Mouse (Mus musculus): Measurements from ENCODE around the gene Prrc2a.

- no peak for TF ChIP-seq POLR2A (IDR thresholded peaks at IDR 0.05; ENCODE audit: low read depth, low read length)
- no peak for TF ChIP-seq CTCF (IDR thresholded peaks at IDR 0.05; ENCODE audit: extremely low read depth, insufficient read length, insufficient replicate concordance, low read depth, low read length)
Observed at GRCm38 (mm10) chr17:35146139-35146538, 18.6 kb downstream of the Prrc2a start.
